Mouse (Mus musculus) E14TG2a.4 (cell line): Measurements from ENCODE around the gene Pex5.

Source experiments
- CTCF ChIP-seq: conservative IDR thresholded peaks from 2 replicates; pipeline ENCODE4 v1.5.1; 2014; ENCODE audit warnings: low read length
- NANOG ChIP-seq: IDR thresholded peaks from 2 replicates; pipeline ENCODE4 v1.6.1; 2014; ENCODE audit warnings: borderline replicate concordance, low read length, mixed read lengths

DNA sequence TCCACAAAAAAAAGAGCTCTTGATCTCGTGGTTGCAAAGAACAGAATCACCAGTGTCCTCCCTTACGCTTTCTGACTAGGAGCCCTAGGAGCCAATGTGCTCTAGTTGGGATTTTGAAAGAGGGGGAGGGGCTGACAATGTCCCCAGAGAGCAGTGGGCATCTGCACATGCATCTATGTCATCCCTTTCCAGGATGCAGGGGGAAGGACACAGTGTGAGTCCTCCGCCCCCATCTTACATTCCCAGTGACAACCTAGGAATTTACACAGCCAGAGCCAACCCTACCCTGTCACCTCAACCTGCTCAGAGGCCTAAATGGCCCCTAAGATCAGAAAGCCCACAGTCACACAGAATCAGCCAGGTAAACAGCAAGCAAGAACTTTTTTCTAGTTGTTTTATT is 15.5 kb upstream of the Pex5 start:
- TF ChIP-seq CTCF (no peak), NANOG (no peak)
